Mouse (Mus musculus) testis, adult 2 months (tissue): ENCODE measurements around the gene Olfr319.

Source experiments
- CTCF ChIP-seq: fragments of 200-500 bp; IDR thresholded peaks from 2 replicates; pipeline ENCODE4 v1.5.1; 2012; ENCODE audit warnings: low read depth, mild to moderate bottlenecking, inconsistent platforms, low read length, moderate library complexity; ENCODE audit not compliant: control insufficient read depth, insufficient read depth, insufficient replicate concordance
- POLR2A ChIP-seq: fragments of 200-500 bp; IDR thresholded peaks from 2 replicates; pipeline ENCODE4 v1.6.1; 2012; ENCODE audit warnings: low read depth, mild to moderate bottlenecking, inconsistent platforms, low read length, moderate library complexity; ENCODE audit not compliant: control insufficient read depth

- TF ChIP-seq POLR2A (no peak), CTCF (no peak)
Observed at GRCm38 (mm10) chr11:58669252-58669651, 29.7 kb upstream of the Olfr319 start.
